Mouse (Mus musculus): ENCODE measurements around the gene Snx14. TPM values are rescaled to one million over a fixed set of nuclear protein-coding genes. Genes with fewer than 3 reads are reported as not detected.
A peak's percentile ranks its signal among the peaks of the same experiment; 100 is the strongest.

The Snx14 gene
- polyA plus RNA-seq, 1 experiment from 2014 or later = 29.0 TPM

GRCm38 (mm10) chr9:88439238-88439600 lies 461 bp upstream of the Snx14 start:
- Histone ChIP-seq H3K36me3 (peaks cover 2% of the 10 kb centered on the region; the same call in 1 of the 2 replicates), H3K9ac (peak overlapping the region; percentile 67; the same call in 1 of the 2 replicates), H3K4me2 (replicated peaks) (peak overlapping the region; percentile 92), H3K4me3 (replicated peaks) (peak overlapping the region; percentile 83), H3K4me1 (peaks cover 7% of the 10 kb centered on the region; the same call in 1 of the 2 replicates), H3K27ac (replicated peaks) (peak overlapping the region; percentile 91), H3K27me3 (no peaks in the 10 kb centered on the region), H3K9me3 (replicated peaks) (no peaks in the 10 kb centered on the region)
- WGBS = under 1% methylated on average over 17 of the region's 17 CpGs
- peak; percentile 47 for ATAC-seq (ENCODE audit: insufficient number of reproducible peaks, low FRiP score, low TSS enrichment, low read depth)

- H3K27me3 ChIP-seq = no peaks in the 10 kb centered on the region
- no peaks in the 10 kb centered on the region for H3K9me3 ChIP-seq (replicated peaks)
- no peaks in the 10 kb centered on the region for H3K36me3 ChIP-seq
- H3K9ac ChIP-seq = peak overlapping the region; percentile 67
- 2% methylated on average over 15 of the region's 15 CpGs for WGBS
- peak overlapping the region; percentile 83 for H3K4me3 ChIP-seq (replicated peaks)
- peak overlapping the region; percentile 91 for H3K27ac ChIP-seq (replicated peaks)
- peak overlapping the region; percentile 92 for H3K4me2 ChIP-seq (replicated peaks)
- no peak for ATAC-seq (ENCODE audit: insufficient number of reproducible peaks, low FRiP score, low TSS enrichment, low read depth)
- peaks cover 7% of the 10 kb centered on the region; the same call in 1 of the 2 replicates for H3K4me1 ChIP-seq
Observed at GRCm38 (mm10) chr9:88438237-88438554, 562 bp downstream of the Snx14 start.

- H3K4me2 ChIP-seq (replicated peaks) = peak overlapping the region; percentile 92
- H3K9ac ChIP-seq = peak overlapping the region; percentile 67; the same call in 1 of the 2 replicates
- H3K4me3 ChIP-seq (replicated peaks) = peak overlapping the region; percentile 83
- 48% methylated on average over 10 of the region's 10 CpGs for WGBS
- no peaks in the 10 kb centered on the region for H3K27me3 ChIP-seq
- no peaks in the 10 kb centered on the region for H3K36me3 ChIP-seq
- ATAC-seq (ENCODE audit: insufficient number of reproducible peaks, low FRiP score, low TSS enrichment, low read depth) = no peak
- H3K9me3 ChIP-seq (replicated peaks) = no peaks in the 10 kb centered on the region
- peak overlapping the region; percentile 91; the same call in 1 of the 2 replicates for H3K27ac ChIP-seq (replicated peaks)
- H3K4me1 ChIP-seq = peaks cover 7% of the 10 kb centered on the region; the same call in 1 of the 2 replicates
Observed at GRCm38 (mm10) chr9:88437342-88438236, 1.2 kb downstream of the Snx14 start.

- Histone ChIP-seq H3K4me2 (replicated peaks) (no peak overlapping the region), H3K4me1 (no peaks in the 10 kb centered on the region), H3K4me3 (replicated peaks) (no peak overlapping the region), H3K27me3 (no peaks in the 10 kb centered on the region), H3K27ac (replicated peaks) (no peak overlapping the region), H3K9me3 (replicated peaks) (0 out of 2 replicates have a peak, but pooled peaks cover 5% of the 10 kb centered on the region), H3K9ac (no peak overlapping the region), H3K36me3 (peaks cover 12% of the 10 kb centered on the region; the same call in 1 of the 2 replicates)
- ATAC-seq (ENCODE audit: insufficient number of reproducible peaks, low FRiP score, low TSS enrichment, low read depth) = no peak
- 87% methylated on average over 2 of the region's 2 CpGs for WGBS
Observed at GRCm38 (mm10) chr9:88424356-88424755, 14.4 kb downstream of the Snx14 start.

- Histone ChIP-seq H3K4me3 (replicated peaks) (no peak overlapping the region), H3K4me2 (replicated peaks) (no peak overlapping the region), H3K27ac (replicated peaks) (no peak overlapping the region), H3K4me1 (no peaks in the 10 kb centered on the region), H3K9ac (no peak overlapping the region), H3K9me3 (replicated peaks) (0 out of 2 replicates have a peak, but pooled peaks cover 1% of the 10 kb centered on the region), H3K36me3 (peaks cover 9% of the 10 kb centered on the region; the same call in 1 of the 2 replicates), H3K27me3 (no peaks in the 10 kb centered on the region)
- ATAC-seq (ENCODE audit: insufficient number of reproducible peaks, low FRiP score, low TSS enrichment, low read depth) = no peak
- 97% methylated on average over 4 of the region's 4 CpGs for WGBS
Observed at GRCm38 (mm10) chr9:88422428-88422827, 16.3 kb downstream of the Snx14 start.

GRCm38 (mm10) chr9:88416752-88417151 lies 22.0 kb downstream of the Snx14 start:
- H3K4me3 ChIP-seq (replicated peaks) = no peak overlapping the region
- no peaks in the 10 kb centered on the region for H3K9me3 ChIP-seq (replicated peaks)
- no peaks in the 10 kb centered on the region for H3K4me1 ChIP-seq
- H3K9ac ChIP-seq = no peak overlapping the region
- no peaks in the 10 kb centered on the region for H3K27me3 ChIP-seq
- 81% methylated on average over 1 of the region's 1 CpGs for WGBS
- peaks cover 11% of the 10 kb centered on the region; the same call in 1 of the 2 replicates for H3K36me3 ChIP-seq
- no peak overlapping the region for H3K4me2 ChIP-seq (replicated peaks)
- ATAC-seq (ENCODE audit: insufficient number of reproducible peaks, low FRiP score, low TSS enrichment, low read depth) = no peak
- no peak overlapping the region for H3K27ac ChIP-seq (replicated peaks)

- no peaks in the 10 kb centered on the region for H3K4me1 ChIP-seq
- H3K27ac ChIP-seq (replicated peaks) = no peak overlapping the region
- H3K36me3 ChIP-seq = 0 out of 2 replicates have a peak, but pooled peaks cover 6% of the 10 kb centered on the region
- ATAC-seq (ENCODE audit: insufficient number of reproducible peaks, low FRiP score, low TSS enrichment, low read depth) = no peak
- H3K27me3 ChIP-seq = no peaks in the 10 kb centered on the region
- no peak overlapping the region for H3K4me3 ChIP-seq (replicated peaks)
- no peak overlapping the region for H3K4me2 ChIP-seq (replicated peaks)
- no peaks in the 10 kb centered on the region for H3K9me3 ChIP-seq (replicated peaks)
- H3K9ac ChIP-seq = no peak overlapping the region
- WGBS = 90% methylated on average over 2 of the region's 2 CpGs
Observed at GRCm38 (mm10) chr9:88409978-88410377, 28.8 kb downstream of the Snx14 start.

- ATAC-seq (ENCODE audit: insufficient number of reproducible peaks, low FRiP score, low TSS enrichment, low read depth) = no peak
- Histone ChIP-seq H3K9me3 (replicated peaks) (no peaks in the 10 kb centered on the region), H3K4me1 (no peaks in the 10 kb centered on the region), H3K36me3 (0 out of 2 replicates have a peak, but pooled peaks cover 3% of the 10 kb centered on the region), H3K27ac (replicated peaks) (no peak overlapping the region), H3K4me3 (replicated peaks) (no peak overlapping the region), H3K4me2 (replicated peaks) (no peak overlapping the region), H3K27me3 (no peaks in the 10 kb centered on the region), H3K9ac (no peak overlapping the region)
- WGBS = 92% methylated on average over 6 of the region's 6 CpGs
Observed at GRCm38 (mm10) chr9:88404515-88404914, 34.2 kb downstream of the Snx14 start.

- H3K4me2 ChIP-seq (replicated peaks) = no peak overlapping the region
- H3K9ac ChIP-seq = no peak overlapping the region
- H3K27ac ChIP-seq (replicated peaks) = no peak overlapping the region
- no peaks in the 10 kb centered on the region for H3K27me3 ChIP-seq
- ATAC-seq (ENCODE audit: insufficient number of reproducible peaks, low FRiP score, low TSS enrichment, low read depth) = no peak
- no peaks in the 10 kb centered on the region for H3K9me3 ChIP-seq (replicated peaks)
- H3K36me3 ChIP-seq = 0 out of 2 replicates have a peak, but pooled peaks cover 3% of the 10 kb centered on the region
- 55% methylated on average over 10 of the region's 10 CpGs for WGBS
- H3K4me1 ChIP-seq = no peaks in the 10 kb centered on the region
- H3K4me3 ChIP-seq (replicated peaks) = no peak overlapping the region
Observed at GRCm38 (mm10) chr9:88404088-88404487, 34.7 kb downstream of the Snx14 start.

GRCm38 (mm10) chr9:88398461-88398860 lies 40.3 kb downstream of the Snx14 start:
- H3K4me1 ChIP-seq = no peaks in the 10 kb centered on the region
- WGBS = 63% methylated on average over 1 of the region's 1 CpGs

GRCm38 (mm10) chr9:88394852-88395251 lies 43.9 kb downstream of the Snx14 start:
- Histone ChIP-seq H3K4me2 (replicated peaks) (no peak overlapping the region), H3K4me3 (replicated peaks) (no peak overlapping the region), H3K36me3 (peaks cover 33% of the 10 kb centered on the region), H3K27ac (replicated peaks) (no peak overlapping the region), H3K9me3 (replicated peaks) (no peaks in the 10 kb centered on the region), H3K4me1 (no peaks in the 10 kb centered on the region), H3K9ac (no peak overlapping the region), H3K27me3 (no peaks in the 10 kb centered on the region)
- 61% methylated on average over 8 of the region's 8 CpGs for WGBS
- no peak for ATAC-seq (ENCODE audit: insufficient number of reproducible peaks, low FRiP score, low TSS enrichment, low read depth)

More at GRCm38 (mm10) chr9:88398461-88398860, 40.3 kb downstream of the Snx14 start:
- H3K36me3 ChIP-seq = peaks cover 25% of the 10 kb centered on the region
- no peak for ATAC-seq (ENCODE audit: insufficient number of reproducible peaks, low FRiP score, low TSS enrichment, low read depth)
- no peaks in the 10 kb centered on the region for H3K9me3 ChIP-seq (replicated peaks)
- H3K9ac ChIP-seq = no peak overlapping the region
- no peak overlapping the region for H3K27ac ChIP-seq (replicated peaks)
- H3K4me2 ChIP-seq (replicated peaks) = no peak overlapping the region
- H3K4me3 ChIP-seq (replicated peaks) = no peak overlapping the region
- H3K27me3 ChIP-seq = no peaks in the 10 kb centered on the region
